Mouse (Mus musculus) erythroblast, adult 5-6 weeks (primary cell): ENCODE data around the gene Cct5. TPM values are rescaled to one million over a fixed set of nuclear protein-coding genes. Genes with fewer than 3 reads are reported as not detected.
"Not testable (repeated sequence)": the region's sequence is repeated elsewhere in the genome, so short reads cannot be mapped to it uniquely, and the experiment has no call there.

Experiments
- ATAC-seq: replicated peaks from 2 replicates; pipeline ENCODE4 v1.8.0; 2016; ENCODE audit warnings: moderate number of reproducible peaks, mild to moderate bottlenecking, moderate TSS enrichment, inconsistent platforms; ENCODE audit not compliant: poor library complexity, low FRiP score, severe bottlenecking
- total RNA-seq, 2 experiments: library from RNA; stranded (forward) in 1 of 2; stranded (reverse) in 1 of 2; fragments of 150-400 nt in 1 of 2; fragments of 200-764, 138-1000 nt in 1 of 2; gene quantifications; 2 replicates each; pipeline versions ENCODE4 v1.2.3 to v1.2.4; 2015 to 2017; ENCODE audit warnings: low replicate concordance in 2 of 2

Cct5 gene
- total RNA-seq, 2 experiments from 2014 or later: 78.2 to 91.2 TPM

DNA sequence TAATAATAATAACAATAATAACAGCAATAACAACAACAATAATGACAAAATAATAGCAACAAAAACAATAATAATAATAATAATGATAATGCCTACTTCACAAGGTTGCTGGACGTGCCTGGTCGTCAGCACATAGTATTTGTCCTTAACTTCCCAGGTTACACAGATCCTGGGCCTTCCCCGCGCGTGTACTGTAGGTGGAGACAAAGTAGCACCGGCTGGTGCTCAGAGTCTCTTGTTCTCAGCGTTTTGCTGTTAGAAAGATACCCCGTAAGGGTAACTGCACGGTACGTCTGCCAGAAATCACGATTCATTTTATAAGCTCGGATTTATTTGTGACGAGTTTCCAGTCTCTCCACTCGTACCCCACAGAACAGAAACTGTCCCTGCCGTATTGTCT is 822 bp upstream of the Cct5 start:
- ATAC-seq: no peak

DNA sequence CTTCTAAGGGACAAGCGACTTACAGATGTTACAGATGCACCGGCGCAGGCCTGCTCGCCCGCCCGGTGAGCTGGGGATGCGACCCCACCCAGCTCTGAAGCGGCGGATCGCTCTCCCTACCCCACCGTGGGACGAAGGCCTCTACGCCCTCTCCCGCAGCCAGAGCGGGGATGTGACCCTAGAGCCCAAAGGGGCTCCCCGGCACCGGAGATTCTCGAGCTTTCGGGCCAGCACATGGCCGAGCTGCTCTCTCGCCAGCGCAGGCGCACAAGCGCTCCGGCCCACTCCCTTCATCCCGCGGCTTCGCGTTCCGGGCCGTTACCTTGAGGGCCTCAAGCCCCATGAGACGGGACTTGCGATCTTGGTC is 342 bp downstream of the Cct5 start:
- peak; percentile 78 for ATAC-seq

DNA sequence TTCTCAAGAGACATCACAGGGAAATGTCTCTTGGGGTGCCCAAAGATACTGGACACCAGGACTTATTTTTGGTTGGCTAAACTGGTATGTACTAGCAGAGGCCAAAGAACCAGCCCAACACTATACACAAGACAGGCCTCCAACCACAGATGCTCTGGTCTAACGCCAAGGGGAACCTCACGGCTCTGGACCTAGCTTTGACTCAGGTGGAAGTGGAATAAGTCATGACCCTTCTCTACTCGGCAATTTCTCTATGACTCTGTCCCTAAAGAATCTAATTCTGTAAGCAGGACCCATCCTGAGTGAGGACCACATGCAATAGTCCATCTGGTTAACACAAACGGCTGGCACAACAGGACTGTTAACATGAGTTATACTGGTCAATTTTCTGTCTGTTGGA is 1.8 kb downstream of the Cct5 start:
- no peak for ATAC-seq

DNA sequence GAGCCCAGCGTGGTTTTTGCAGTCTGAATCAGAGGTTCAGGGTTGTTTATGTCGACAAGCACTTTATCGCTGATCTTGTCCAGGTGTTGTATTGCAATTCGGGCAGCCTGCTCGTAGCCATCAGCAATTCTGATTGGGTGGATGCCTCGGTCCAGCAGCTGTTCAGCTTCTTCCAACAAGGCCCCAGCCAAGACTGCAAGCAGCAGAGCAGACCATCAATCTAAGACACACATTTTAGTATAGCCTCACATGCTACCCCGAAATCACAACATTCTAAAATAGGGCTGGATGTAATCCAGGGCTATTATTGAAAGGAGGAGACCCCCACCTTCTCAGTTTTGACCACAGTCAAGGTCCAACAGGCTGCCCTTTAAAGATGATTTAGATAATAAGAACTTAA is 6.0 kb downstream of the Cct5 start:
- ATAC-seq: no peak

DNA sequence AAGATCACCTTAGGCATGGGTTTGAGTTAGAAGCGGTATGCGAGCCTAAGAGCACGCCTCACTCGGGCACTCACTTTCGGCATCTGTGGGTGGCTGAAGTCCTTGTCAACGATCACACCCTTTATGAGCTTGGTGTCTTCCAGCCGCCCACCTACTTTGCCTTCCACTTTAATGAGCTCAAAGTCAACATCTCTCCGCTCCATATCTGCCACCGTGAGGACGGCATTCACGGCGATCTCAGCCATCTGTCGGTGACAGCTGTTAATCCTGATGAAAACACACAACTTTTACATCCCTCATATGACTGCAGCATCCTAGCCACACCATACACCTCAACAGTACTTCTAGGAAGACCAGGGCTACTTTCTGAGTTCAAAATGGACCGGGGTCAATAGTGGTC is 7.3 kb downstream of the Cct5 start:
- no peak for ATAC-seq

DNA sequence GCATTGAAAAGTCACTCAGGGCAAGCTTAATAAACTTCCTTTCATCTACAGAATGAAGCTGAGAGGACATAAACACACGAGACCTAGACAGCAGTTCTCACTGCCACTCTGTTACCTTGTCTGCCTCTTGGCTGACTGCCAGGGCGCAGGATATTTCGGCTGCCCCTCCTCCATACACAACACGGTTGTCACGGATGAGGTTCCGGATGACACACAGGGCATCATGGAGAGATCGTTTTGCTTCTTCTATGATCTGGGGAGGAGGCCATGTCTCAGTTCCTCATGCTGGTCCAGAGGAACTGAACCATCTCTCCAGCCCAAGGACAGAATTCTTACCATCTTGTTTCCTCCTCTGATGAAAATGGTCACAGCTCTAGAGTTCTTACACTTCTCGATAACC is 9.1 kb downstream of the Cct5 start:
- ATAC-seq: no peak

DNA sequence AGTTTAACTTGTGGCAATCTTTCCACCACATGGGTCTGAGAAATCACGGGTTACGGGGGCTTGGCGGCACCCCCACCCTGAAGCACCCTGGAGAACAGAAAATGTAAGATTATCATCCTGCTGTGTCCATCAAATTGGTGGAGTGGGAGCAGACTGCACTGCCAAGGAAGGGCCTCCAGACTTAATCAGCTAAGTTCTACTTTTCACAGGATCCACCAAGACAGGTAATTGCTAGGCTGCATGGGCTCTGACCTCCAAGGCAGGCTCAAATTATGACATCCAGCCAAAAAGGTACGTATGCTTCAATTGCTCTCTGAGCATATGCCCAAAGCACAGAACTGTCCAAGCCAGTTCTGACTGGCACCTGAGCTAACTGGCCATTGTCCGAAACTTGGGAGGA is 11.4 kb downstream of the Cct5 start:
- no peak for ATAC-seq

DNA sequence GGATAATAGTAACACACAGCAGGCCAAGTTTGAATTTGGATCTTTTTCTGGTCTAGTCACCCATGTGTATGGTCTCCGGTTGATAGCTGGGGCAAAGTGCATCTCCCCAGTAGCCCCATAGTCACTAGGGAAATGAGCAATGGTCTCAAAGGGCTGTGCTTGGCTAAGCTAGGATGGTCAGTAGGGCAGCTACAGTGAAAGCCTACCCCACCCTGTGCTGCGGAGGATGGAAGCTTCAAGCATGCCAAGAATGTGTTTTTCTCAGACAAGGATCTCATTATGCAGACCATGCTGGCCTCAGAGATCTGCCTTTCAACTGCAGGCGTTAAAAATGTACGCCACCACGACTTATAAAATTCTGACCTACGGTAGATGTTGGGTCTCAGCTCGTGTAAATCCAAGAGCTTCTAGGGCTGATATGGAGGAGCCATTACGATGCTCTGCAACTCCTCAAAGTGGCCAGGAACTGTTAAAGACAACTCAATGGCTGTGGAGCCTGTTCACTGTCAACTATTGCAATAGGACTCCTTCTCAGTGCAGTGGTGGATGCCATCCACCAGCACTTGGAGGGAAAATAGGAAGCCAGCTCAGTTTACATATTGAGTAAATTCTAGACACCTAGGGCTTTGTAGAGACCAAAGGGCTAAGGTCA is 12.5 kb downstream of the Cct5 start:
- ATAC-seq: no peak

DNA sequence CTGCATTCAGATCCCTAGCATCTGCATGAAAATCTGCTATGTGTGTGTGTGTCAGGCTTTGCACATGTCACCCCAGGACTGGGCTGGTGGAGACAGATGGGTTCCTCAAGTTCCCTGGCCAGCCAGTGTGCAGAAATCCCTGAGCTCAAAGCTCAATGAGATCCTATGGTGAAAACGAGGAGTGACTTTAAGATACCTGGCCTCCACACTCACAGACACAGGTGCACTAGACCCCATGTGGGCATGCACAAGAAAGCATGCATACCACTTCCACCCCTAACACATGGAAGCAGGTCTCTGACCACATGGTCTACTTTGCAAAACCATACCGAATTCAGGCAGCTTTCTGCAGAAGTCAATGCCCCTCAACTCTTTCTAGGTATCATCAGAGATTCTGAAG is 13.8 kb downstream of the Cct5 start:
- no peak for ATAC-seq

DNA sequence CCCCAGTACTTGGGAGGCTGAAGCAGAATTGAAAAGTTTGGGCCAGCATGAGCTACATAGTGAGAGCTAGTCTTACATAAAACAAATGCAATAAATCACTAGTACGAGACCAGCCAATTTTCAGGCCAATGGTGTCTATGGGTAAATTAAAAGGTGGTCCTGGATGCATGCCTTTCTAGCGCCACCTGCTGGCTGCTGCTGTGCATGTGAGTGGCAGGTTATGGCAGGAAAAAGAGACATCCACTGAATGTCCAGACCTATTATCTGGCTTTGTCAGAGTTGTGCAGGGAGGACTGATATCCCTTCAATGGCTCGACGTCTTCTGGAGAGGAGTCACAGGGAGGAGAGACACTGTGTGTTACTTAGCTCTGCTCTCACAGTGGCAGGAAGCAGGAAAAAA is 15.1 kb downstream of the Cct5 start:
- peak; percentile 84 for ATAC-seq

DNA sequence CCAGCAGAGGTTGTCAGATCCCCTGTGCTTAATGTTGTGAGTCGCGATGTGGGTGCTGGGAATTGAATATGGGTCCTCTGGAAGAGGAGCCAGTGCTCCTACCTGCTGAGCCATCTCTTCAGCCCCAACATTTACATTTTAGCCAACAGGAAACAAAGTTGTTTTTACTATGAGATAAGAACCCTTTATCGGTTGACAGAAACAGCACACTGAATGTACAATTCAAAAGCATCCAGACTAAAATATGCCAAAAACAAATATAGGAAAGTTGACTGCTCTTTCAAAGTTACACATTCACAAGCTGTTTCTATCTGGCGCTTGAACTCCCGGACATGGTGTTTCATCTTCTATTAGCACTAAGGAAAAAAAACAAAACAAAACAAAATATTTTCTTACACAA is 15.5 kb downstream of the Cct5 start:
- ATAC-seq: no peak

DNA sequence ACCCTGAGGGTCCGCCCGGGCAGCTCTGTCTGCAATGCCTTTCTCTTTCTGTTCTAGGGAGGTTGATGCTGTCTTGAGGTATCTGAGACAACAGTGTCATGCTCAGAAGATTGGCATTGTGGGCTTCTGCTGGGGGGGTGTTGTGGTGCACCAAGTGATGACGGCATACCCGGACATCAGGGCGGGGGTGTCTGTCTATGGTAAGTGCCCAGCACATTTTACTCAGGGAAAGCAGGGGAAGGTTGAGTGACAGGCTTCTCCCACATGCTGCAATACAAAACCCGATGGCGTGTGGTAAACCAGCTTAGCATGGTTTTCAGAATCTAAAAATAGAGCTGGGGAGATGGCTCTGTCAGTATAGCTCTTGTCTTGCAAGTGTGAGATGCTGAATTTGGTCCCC is 16.4 kb downstream of the Cct5 start:
- ATAC-seq: no peak

DNA sequence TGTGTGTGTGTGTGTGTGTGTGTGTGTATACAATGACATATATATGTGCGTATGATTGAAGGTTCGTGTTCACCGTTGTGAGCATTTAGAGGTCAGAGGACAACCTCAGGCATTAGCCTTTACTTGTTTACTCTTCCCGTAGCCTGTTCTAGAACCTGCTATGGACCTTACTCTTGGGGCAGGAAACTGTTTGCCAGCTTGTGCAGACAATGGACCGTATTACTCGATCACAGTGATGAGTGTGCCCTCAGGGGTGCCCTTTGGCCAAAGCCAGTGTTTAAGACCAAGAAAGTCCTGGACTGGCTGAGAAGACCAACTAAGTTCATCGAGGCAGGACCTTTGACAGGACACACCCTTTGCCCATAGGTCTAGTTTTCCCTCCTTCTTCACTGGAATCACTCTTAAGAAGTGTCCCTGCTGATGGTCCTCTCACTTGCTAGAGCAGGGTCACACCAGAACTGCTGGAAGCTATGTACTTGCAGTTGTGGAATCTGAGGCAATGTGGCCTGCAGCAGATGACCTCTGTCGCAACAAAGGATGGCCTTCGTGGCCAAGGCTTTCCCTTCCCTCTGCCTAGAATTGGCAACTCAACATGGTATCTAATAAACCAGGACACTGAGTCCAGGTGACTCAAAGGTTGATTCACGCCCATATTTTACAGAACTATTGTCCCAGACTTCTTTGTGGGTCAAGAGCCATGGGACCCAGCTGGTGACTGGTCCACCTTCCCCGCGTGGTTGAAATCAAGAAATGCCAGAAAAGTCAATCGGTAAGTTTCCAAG is 18.1 kb downstream of the Cct5 start:
- no peak for ATAC-seq

DNA sequence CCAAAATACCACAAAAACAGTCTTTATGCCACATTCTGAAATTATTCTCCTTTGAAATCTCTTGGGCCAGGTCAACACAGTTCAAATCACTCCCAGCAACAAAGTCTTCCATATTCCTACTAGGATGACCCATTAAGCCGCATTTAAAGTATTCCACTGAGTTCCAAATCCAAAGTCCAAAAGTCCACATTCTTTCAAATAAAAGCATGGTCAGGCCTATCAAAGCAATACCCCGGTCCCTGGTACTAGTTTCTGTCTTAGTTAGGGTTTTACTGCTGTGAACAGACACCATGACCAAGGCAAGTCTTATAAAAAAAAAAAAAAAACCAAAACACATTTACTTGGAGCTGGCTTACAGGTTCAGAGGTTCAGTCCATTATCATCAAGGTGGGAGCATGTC is 20.5 kb downstream of the Cct5 start:
- ATAC-seq: not testable (repeated sequence)

DNA sequence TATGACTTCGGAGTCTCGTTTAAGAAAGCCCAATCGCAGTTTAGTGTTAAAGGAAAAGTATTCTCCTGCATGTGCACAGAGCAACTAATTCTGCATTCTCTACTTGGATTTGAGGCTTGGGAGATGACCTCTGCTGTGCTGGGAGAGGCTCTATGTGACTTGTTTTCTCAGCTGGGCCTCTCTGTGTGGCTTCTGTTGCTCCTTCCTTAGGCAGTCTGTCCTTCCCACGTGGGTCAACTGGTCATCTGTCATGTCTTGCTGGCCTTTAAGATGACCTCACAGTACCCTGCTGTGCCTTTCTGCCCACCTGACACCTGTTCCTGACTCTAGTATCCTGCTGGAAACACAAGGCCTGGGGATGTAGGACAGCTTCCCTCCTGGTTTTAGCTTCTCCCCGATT is 25.5 kb downstream of the Cct5 start:
- no peak for ATAC-seq

DNA sequence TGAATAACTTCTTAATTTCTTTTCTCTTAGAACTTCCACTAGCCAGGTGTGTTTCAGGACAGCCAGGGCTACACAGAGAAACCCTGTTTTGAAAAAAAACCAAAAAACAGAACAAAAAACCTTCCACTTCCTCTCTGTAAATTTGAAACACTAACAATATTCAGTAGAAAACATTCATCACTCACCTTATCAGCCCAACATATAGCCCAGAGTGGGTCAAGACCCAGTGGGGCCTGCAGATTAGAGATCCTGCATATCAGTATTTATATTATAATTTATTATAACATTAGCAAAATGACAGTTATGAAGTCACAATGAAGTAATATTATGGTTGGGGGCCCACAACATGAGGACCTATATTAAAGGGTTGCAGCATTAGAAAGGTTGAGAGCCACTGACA is 27.9 kb downstream of the Cct5 start:
- no peak for ATAC-seq

DNA sequence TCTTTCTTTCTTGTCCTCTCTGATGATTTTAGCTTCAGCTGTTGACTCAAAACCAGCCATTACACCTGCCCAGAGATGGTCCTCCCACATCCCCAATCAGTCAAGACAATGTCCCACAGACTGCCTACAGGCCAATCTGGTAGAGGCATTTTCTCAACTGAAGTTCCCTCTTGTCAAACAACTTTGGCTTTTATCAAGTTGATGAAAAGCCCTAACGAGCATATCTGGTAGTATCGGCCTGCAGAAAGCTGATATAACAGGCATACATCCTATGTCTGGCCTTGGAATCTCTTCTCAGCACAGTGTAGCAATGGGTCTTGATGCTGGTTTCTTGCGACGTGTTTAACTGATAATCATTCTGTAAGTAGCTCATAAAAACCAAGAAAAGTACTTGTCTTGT is 28.3 kb downstream of the Cct5 start:
- ATAC-seq: no peak

DNA sequence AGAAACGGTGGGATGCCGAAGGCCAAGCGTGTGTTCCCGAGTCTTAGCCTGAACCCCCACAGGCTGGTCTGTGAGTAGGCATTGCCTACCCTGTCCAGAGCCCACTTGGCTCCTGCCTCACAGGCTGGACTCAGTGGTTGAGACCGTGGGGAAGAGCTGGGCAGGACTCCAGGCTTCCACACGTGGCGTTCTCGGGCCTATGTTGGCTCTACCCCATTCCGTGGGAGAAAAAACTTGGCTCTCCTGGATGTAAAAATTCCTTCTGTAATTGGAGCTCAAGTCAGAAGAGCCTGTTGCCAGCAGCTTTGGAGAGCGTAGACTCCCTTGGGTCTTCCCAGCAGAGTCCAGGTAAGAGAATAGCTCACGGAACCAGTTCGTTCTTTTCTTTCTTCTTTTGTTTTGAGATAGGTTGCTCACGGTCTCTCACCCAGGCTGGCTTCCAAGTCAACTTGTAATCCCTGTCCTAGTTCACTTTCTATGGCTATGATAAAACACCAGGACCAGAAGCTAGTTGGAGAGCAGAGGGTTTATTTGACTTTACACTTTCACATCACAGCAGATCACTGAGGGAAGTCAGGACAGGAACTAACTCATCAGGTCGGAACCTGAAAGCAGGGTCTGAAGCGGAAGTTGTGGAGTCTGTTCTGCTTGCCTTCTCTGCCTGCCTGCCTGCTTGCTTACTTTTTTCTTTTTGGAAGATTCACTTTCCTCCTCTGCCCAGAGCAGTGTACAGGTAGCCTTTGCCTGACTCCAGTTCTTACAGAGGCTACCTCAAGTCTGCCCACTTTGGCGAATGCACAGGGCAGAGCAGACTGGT is 29.5 kb downstream of the Cct5 start:
- no peak for ATAC-seq

DNA sequence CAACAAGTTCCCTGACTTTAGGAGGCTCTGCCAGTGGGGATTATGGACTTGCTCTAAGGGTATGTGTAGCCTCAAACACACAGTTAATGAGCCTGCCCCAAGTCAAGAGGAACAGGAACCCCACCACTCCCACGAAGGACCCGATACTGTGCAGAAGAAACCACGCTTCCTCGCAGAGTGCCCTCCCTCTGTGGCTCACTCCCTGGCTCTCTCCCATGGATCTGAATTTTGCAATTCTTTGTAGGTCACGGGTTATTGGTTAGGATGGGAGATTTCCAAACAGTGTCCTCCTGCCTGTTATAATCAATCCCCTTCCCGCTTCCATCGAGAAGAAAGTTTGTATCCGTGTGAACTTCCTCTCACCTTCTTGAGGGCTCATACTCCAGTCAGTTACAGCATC is 30.6 kb downstream of the Cct5 start:
- no peak for ATAC-seq

DNA sequence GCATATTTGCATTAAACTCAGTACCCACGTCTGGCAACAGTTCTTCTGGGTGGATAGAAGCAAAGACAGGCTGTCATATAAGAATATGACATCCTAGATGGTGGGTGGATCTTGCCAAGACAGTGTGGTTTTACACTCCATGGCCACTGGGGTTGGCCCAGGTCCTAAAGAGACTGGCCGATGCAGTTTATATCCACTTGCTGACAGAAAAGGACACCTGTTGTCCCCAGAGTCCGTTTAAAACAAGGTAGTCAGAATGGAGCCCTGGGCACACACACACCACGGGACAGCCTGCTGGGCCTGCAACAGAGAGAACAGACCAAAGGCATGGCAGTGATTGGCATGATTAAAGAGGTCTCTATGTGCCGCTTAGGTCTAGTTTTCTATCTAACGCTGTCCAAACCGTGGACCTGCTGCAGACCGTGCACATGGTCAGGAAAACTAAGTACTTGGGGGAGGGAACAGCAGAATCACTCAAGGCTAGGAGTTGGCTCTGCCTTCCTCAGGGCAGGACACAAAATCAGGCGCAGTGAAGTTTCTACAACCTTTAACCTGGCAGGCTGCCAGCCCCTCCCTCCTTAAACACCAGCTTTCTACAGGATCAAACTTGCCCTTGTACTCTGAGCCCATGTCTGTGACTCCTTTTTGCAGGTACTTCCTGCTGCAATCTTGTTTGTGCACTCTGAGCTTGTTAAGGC is 32.1 kb downstream of the Cct5 start:
- no peak for ATAC-seq
